ENCODE assay signal across 8 mouse cellular contexts in the genomic region with DNA sequence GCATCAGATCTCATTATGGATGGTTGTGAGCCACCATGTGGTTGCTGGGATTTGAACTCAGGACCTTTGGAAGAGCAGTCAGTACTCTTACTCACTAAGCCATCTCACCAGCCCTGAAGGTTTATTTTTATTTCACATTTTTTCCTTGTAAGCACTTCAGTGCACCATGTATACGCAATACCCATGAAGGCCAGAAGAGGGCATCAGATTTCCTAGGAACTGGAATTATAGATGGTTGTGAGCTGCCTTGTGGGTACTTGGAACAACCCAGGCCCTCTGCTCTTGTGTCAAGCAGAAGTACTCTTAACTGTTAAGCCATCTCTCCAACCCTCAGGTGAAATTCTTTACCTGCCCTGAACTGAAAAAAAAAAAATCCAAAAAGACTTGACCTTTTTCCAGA. TPM values are rescaled to one million over a fixed set of nuclear protein-coding genes. Genes with fewer than 3 reads are reported as not detected.
DNase-seq lines count a peak whose midpoint lies in the region; ATAC-seq and TF ChIP-seq lines count a peak whose summit lies in the region.

No protein-coding gene starts in this region.

- H3K36me3 ChIP-seq in liver, adult 2 months (ENCODE audit: control insufficient read depth, insufficient read depth, low read length) = no peaks in the 10 kb centered on the region
- H3K36me3 ChIP-seq in liver, embryonic 11.5 days (ENCODE audit: control insufficient read depth, insufficient read depth, low read length) = no peaks in the 10 kb centered on the region
- no peaks in the 10 kb centered on the region for H3K36me3 ChIP-seq in embryonic facial prominence, embryonic 11.5 days (replicated peaks; ENCODE audit: control insufficient read depth, insufficient read depth, low read depth, low read length)

- peak; percentile 47 for TF ChIP-seq CTCF in liver, adult 2 months (IDR thresholded peaks at IDR 0.05; ENCODE audit: low read depth, low read length)

- H3K4me2 ChIP-seq in liver, embryonic 11.5 days = no peak overlapping the region
- no peak overlapping the region for H3K4me2 ChIP-seq in embryonic facial prominence, embryonic 11.5 days (ENCODE audit: low read depth, low read length)

- no peak for ATAC-seq in liver, embryonic 11.5 days (replicated peaks; ENCODE audit: low FRiP score)
- no peak for ATAC-seq in embryonic facial prominence, embryonic 11.5 days (replicated peaks; ENCODE audit: insufficient number of reproducible peaks, low FRiP score, low TSS enrichment, low read depth)
- peak; percentile 19; the same call in 1 of the 2 replicates for ATAC-seq in neutrophil, adult 5-6 weeks (ENCODE audit: extremely low read depth, insufficient number of reproducible peaks, low FRiP score, poor library complexity, severe bottlenecking)

- no peak overlapping the region for H3K9ac ChIP-seq in liver, adult 2 months (ENCODE audit: low read depth, low read length)
- H3K9ac ChIP-seq in liver, embryonic 11.5 days (ENCODE audit: low read depth, low read length) = no peak overlapping the region
- H3K9ac ChIP-seq in embryonic facial prominence, embryonic 11.5 days (replicated peaks; ENCODE audit: low read length) = no peak overlapping the region

- H3K4me3 ChIP-seq in liver, adult 2 months (ENCODE audit: insufficient read depth, low read depth, low read length) = no peak overlapping the region
- H3K4me3 ChIP-seq in liver, embryonic 11.5 days (ENCODE audit: low read depth, low read length) = no peak overlapping the region
- H3K4me3 ChIP-seq in embryonic facial prominence, embryonic 11.5 days (ENCODE audit: low read depth, low read length) = no peak overlapping the region

- peak; percentile 62 to 67 for DNase-seq in cerebellum, adult 18-20 months
- no peak for DNase-seq in cerebellum, adult 8-10 months
- DNase-seq in liver, adult 2 months (ENCODE audit: extremely low read depth, low read depth, low spot score) = peak; percentile 52
- no peak for DNase-seq in liver, embryonic 11.5 days (ENCODE audit: low spot score)
- peak; percentile 62 for DNase-seq in embryonic facial prominence, embryonic 11.5 days (ENCODE audit: low spot score)
- no peak for DNase-seq in frontal cortex, postnatal 10 days (ENCODE audit: low spot score in 2 of 2)
- no peak for DNase-seq in adrenal gland, adult 2 months

- H3K79me2 ChIP-seq in liver, adult 2 months (ENCODE audit: control insufficient read depth, insufficient read depth, low read length) = no peaks in the 10 kb centered on the region

- no peaks in the 10 kb centered on the region for H3K9me3 ChIP-seq in liver, embryonic 11.5 days (ENCODE audit: control insufficient read depth, low read length)
- H3K9me3 ChIP-seq in embryonic facial prominence, embryonic 11.5 days (replicated peaks; ENCODE audit: control insufficient read depth, low read length) = no peaks in the 10 kb centered on the region

- no peaks in the 10 kb centered on the region for H3K4me1 ChIP-seq in liver, adult 2 months (ENCODE audit: control insufficient read depth, insufficient read depth, low read length)
- no peaks in the 10 kb centered on the region for H3K4me1 ChIP-seq in liver, embryonic 11.5 days (replicated peaks; ENCODE audit: control insufficient read depth, insufficient read depth, low read length)
- H3K4me1 ChIP-seq in embryonic facial prominence, embryonic 11.5 days (ENCODE audit: control insufficient read depth, insufficient read depth, low read length) = no peaks in the 10 kb centered on the region; the same call in 1 of the 2 replicates

- H3K27ac ChIP-seq in liver, adult 2 months (replicated peaks; ENCODE audit: insufficient read depth, low read depth, low read length) = no peak overlapping the region
- H3K27ac ChIP-seq in liver, embryonic 11.5 days (ENCODE audit: low read depth, low read length) = no peak overlapping the region
- H3K27ac ChIP-seq in embryonic facial prominence, embryonic 11.5 days (replicated peaks; ENCODE audit: low read depth, low read length) = no peak overlapping the region

- 71% methylated on average over 1 of the region's 1 CpGs for WGBS in liver, adult 2 months
- 35% methylated on average over 1 of the region's 1 CpGs for WGBS in liver, embryonic 11.5 days
- 43% methylated on average over 1 of the region's 1 CpGs for WGBS in embryonic facial prominence, embryonic 11.5 days

- H3K27me3 ChIP-seq in liver, adult 2 months (ENCODE audit: control insufficient read depth, insufficient read depth, low read length) = no peaks in the 10 kb centered on the region
- H3K27me3 ChIP-seq in liver, embryonic 11.5 days (replicated peaks; ENCODE audit: control insufficient read depth, insufficient read depth, low read length) = peaks cover 12% of the 10 kb centered on the region; the same call in 1 of the 2 replicates
- no peaks in the 10 kb centered on the region for H3K27me3 ChIP-seq in embryonic facial prominence, embryonic 11.5 days (ENCODE audit: control insufficient read depth, insufficient read depth, low read length)

- no peak for TF ChIP-seq POLR2A in liver, adult 2 months (IDR thresholded peaks at IDR 0.05; ENCODE audit: extremely low read depth, insufficient read depth, low read length)

RNA-seq across cellular contexts. Expression of gene Apeh, which starts 41.8 kb away (rescaled TPM):
- total RNA-seq in liver, adult 2 months (2014; rRNA removed) = 53.3 and 54.3 TPM in 2 replicates
- polyA plus RNA-seq in liver, adult 2 months (2012; rRNA removed) = 89.0 and 116 TPM in 2 replicates
- polyA plus RNA-seq in liver, embryonic 11.5 days (2014; fragmentation: Nextera tagmentation; extraction: Ambion mirVana) = 159 and 167 TPM in 2 replicates
- 45.3 and 47.2 TPM in 2 replicates for polyA plus RNA-seq in embryonic facial prominence, embryonic 11.5 days (2014; fragmentation: Nextera tagmentation; extraction: Ambion mirVana)
- 74.5 and 116 TPM in 2 replicates for total RNA-seq in neutrophil, adult 5-6 weeks (2017)
- 10 to 100 TPM; 90.2 to 91.6 TPM for total RNA-seq in adrenal gland, adult 2 months (2021)
- polyA plus RNA-seq in adrenal gland, adult 2 months (2012; rRNA removed) = 96.2 and 121 TPM in 2 replicates

RNA-seq across cellular contexts. Expression of gene Rnf123, which starts 53.1 kb away (rescaled TPM):
- 19.6 and 29.6 TPM in 2 replicates for total RNA-seq in liver, adult 2 months (2014; rRNA removed)
- 79.8 and 97.5 TPM in 2 replicates for polyA plus RNA-seq in liver, adult 2 months (2012; rRNA removed)
- polyA plus RNA-seq in liver, embryonic 11.5 days (2014; fragmentation: Nextera tagmentation; extraction: Ambion mirVana) = 59.1 and 59.2 TPM in 2 replicates
- 22.0 and 23.5 TPM in 2 replicates for polyA plus RNA-seq in embryonic facial prominence, embryonic 11.5 days (2014; fragmentation: Nextera tagmentation; extraction: Ambion mirVana)
- 62.7 and 90.3 TPM in 2 replicates for total RNA-seq in neutrophil, adult 5-6 weeks (2017)
- 10 to 100 TPM; 65.5 to 66.0 TPM for total RNA-seq in adrenal gland, adult 2 months (2021)
- 88.9 and 93.6 TPM in 2 replicates for polyA plus RNA-seq in adrenal gland, adult 2 months (2012; rRNA removed)

RNA-seq across cellular contexts. Expression of gene Bsn, which starts 54.0 kb away (rescaled TPM):
- total RNA-seq in liver, adult 2 months (2014; rRNA removed) = under 0.01 TPM in 2 replicates
- under 0.01 TPM in 1 of 2 replicates, not detected in the other for polyA plus RNA-seq in liver, adult 2 months (2012; rRNA removed)
- polyA plus RNA-seq in liver, embryonic 11.5 days (2014; fragmentation: Nextera tagmentation; extraction: Ambion mirVana) = 5.2 and 5.7 TPM in 2 replicates
- polyA plus RNA-seq in embryonic facial prominence, embryonic 11.5 days (2014; fragmentation: Nextera tagmentation; extraction: Ambion mirVana) = 0.97 and 1.1 TPM in 2 replicates
- 0.12 and 0.23 TPM in 2 replicates for total RNA-seq in neutrophil, adult 5-6 weeks (2017)
- 1 to 10 TPM; 5.0 to 5.2 TPM for total RNA-seq in adrenal gland, adult 2 months (2021)
- 4.1 and 4.3 TPM in 2 replicates for polyA plus RNA-seq in adrenal gland, adult 2 months (2012; rRNA removed)

RNA-seq across cellular contexts. Expression of gene Mst1, which starts 56.0 kb away (rescaled TPM):
- total RNA-seq in liver, adult 2 months (2014; rRNA removed) = 143 and 177 TPM in 2 replicates
- polyA plus RNA-seq in liver, adult 2 months (2012; rRNA removed) = 203 and 264 TPM in 2 replicates
- polyA plus RNA-seq in liver, embryonic 11.5 days (2014; fragmentation: Nextera tagmentation; extraction: Ambion mirVana) = 9.7 and 12.5 TPM in 2 replicates
- polyA plus RNA-seq in embryonic facial prominence, embryonic 11.5 days (2014; fragmentation: Nextera tagmentation; extraction: Ambion mirVana) = 0.28 and 0.31 TPM in 2 replicates
- total RNA-seq in neutrophil, adult 5-6 weeks (2017) = not detected in 2 replicates
- total RNA-seq in adrenal gland, adult 2 months (2021) = under 1 TPM; 0.17 to 0.86 TPM
- polyA plus RNA-seq in adrenal gland, adult 2 months (2012; rRNA removed) = 0.23 and 0.44 TPM in 2 replicates

Comparison
In these comparisons a context has a peak if more than half of its experiments do, and no peak if none do; other contexts are left out.
1. DNase-seq: peak in cerebellum, adult 18-20 months (2 of 2), liver, adult 2 months (single experiment) and embryonic facial prominence, embryonic 11.5 days (single experiment); none in cerebellum, adult 8-10 months (single experiment), liver, embryonic 11.5 days (single experiment), frontal cortex, postnatal 10 days (0 of 2) and adrenal gland, adult 2 months (single experiment).